Mouse (Mus musculus) neutrophil, adult 5-6 weeks (primary cell): ENCODE data around the gene Fam136a. TPM values are rescaled to one million over a fixed set of nuclear protein-coding genes. Genes with fewer than 3 reads are reported as not detected.
"Not testable (repeated sequence)": the region's sequence is repeated elsewhere in the genome, so short reads cannot be mapped to it uniquely, and the experiment has no call there.

Experiments
- ATAC-seq: fragments of 151-379, 151-347 bp; 2 replicates; pipeline ENCODE4 v1.8.0; 2017; ENCODE audit warnings: mild to moderate bottlenecking, moderate TSS enrichment; ENCODE audit not compliant: insufficient number of reproducible peaks, poor library complexity, low FRiP score, severe bottlenecking; ENCODE audit errors: extremely low read depth
- total RNA-seq: library from RNA; stranded (forward); fragments of 200-1000 nt; gene quantifications from 2 replicates; pipeline ENCODE4 v1.2.3, GENCODE M21; 2017

Fam136a gene
- total RNA-seq, 1 experiment from 2014 or later, result 23.0 TPM

DNA sequence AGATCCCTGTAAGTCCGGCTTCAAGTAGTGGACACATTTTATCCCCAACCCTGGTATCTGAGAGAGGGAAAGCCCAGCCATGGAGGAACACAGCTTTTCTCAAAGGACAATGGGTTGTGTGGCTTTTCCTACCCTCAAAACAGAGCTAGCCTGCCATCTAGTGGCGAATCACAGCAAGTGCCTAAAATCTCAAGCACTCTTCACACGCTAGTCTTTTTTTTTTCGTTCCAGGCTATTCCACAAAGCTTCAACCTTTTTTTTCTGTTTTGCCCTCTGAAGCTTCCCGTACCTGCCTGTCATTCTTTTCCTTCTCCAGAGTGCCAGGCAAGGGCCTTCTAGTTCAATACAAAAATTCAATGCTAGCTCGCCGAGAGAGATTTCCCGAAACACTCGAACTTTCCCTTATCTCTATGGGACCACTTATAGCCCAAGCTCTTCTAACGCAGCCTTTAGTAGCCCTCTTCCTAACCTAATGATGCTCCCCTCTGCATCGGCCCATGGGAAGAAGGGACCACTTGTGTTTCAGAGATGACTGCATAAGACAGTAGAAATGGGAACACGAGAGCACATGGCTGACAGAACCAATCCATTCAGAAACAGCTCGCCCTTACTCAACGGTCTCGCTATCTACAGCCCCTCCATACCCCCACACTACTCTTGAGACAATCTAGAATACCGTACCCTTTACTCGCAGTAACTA is 854 bp upstream of the Fam136a start:
- peak; percentile 49 for ATAC-seq

DNA sequence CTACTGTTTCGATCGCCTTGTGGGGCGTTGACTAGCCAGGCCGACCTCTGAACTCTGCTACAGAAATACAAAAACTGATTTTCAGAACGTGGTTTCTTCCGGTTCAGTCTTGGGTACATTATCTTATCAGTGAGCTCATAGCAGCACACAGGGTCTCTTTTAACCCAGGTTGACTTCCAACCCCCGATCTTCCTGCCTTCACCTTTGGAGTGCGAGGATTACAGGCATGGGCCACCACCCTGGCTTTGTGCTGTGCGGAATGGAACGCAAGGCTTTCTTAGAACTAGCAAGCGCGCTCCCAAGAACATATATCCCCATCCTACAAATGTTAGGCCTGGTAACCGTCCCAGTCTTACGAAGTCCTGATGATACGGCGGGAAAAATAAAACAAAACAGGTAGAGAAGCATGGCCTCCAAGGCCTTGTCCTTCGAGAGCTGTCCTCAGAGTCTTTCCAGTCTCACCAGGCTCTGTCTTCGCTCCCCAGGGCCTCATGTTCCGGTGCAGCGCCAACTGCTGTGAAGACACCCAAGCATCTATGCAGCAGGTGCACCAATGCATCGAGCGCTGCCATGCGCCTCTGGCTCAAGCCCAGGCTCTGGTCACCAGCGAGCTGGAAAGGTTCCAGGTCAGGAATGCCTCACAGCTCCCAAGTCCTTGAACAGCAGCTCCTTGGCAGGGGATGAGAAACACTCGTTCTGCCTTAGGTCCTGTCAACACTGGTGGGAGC is 843 bp downstream of the Fam136a start:
- no peak for ATAC-seq

DNA sequence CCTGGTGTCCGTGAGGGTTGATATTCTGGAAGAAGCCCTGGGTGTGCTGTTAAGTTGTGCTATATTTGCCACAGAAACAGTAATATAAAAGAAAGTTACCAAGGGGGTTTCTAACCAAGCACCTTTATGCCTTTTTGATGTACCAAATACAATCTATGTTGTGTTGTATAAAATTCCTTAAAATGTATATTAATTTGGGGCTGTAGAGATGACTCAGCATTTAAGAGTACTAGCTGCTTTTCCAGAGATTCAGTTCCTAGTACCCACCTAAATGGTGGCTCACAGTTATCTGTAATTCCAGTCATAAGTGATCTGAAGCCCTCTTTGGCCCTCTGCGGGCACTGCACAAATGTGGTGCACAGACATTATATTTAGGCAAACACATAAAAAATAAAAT is 1.4 kb downstream of the Fam136a start:
- ATAC-seq, result no peak

GRCm38 (mm10) chr6:86368479-86368878 is 3.0 kb downstream of the Fam136a start:
- ATAC-seq, result no peak

DNA sequence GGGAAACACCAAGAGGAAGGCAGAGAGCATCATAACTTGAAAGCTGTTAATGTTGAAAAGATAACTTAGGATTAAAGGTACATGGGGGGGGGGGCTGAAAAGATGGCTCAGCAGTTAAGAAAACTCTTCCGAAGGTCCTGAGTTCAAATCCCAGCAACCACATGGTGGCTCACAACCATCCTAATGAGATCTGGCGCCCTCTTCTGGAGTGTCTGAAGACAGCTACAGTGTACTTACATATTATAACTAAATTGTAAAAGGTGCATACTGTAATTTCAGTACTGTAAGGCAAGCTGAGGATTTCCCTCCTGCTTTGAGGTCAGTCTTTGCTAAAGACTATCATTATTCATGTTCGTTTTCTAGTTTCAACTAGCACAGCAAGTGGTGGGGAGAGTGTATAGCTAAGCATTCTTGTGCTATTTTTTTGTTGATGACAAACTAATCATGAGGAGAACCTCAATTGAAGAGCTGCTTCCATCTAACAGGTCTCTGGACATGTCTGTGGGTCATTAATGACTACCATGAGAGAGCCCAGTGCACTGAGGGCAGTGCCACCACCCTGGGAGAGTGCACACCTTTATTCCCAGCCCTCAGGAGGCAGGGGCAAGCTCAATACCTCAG is 4.8 kb downstream of the Fam136a start:
- no peak for ATAC-seq

GRCm38 (mm10) chr6:86370764-86371339 is 5.4 kb downstream of the Fam136a start, which contains the start of gene Snrpg:
Snrpg (plus strand) TSS chr6:86371304.
- no peak for ATAC-seq

- peak; percentile 97 for ATAC-seq
These were observed 6.0 kb downstream of the Fam136a start for GRCm38 (mm10) chr6:86371340-86371911.

GRCm38 (mm10) chr6:86371950-86372516 is 6.6 kb downstream of the Fam136a start:
- ATAC-seq, result no peak

- no peak for ATAC-seq
These were observed 8.1 kb downstream of the Fam136a start for GRCm38 (mm10) chr6:86373556-86373955.

DNA sequence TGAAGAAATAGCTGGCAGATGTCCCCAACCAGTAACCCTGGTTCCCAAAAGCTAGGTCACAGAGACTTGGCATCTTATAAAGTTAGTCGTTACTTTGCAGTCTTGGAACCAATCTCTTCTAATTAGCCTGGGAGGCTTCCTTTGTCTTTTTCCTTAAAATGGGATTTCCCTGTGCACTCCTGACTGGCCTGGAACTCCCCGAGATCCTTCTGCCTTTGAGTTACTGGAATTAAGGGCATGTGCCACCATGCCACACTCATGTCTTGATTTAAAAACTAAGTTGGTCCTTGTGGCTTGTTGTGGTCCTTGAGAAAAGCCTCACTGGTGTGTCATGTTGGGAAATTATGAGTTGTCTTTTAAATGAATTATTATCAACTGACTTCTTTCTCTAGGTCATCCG is 12.9 kb downstream of the Fam136a start:
- ATAC-seq, result no peak

GRCm38 (mm10) chr6:86380112-86380511 is 14.7 kb downstream of the Fam136a start:
- ATAC-seq, result not testable (repeated sequence)

DNA sequence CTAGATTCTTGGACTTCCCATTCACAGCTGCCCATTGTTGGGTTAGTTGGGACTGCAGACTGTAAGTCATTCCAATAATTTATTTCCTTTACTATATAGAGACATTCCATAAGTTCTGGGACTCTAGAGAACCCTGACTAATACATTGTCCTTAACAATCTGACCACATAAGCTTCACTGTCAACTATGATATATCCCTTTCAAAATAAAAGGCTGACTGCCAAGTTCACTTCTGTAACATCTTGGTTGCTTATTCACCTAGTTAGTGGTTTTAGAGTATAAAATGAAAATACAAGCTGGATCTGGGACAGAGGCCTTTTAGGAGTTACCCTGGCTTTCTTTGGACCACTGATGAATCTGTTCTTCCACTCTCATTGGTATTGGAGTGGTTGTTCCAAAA is 17.1 kb downstream of the Fam136a start:
- ATAC-seq, result no peak

GRCm38 (mm10) chr6:86383370-86383769 is 17.9 kb downstream of the Fam136a start:
- no peak for ATAC-seq

DNA sequence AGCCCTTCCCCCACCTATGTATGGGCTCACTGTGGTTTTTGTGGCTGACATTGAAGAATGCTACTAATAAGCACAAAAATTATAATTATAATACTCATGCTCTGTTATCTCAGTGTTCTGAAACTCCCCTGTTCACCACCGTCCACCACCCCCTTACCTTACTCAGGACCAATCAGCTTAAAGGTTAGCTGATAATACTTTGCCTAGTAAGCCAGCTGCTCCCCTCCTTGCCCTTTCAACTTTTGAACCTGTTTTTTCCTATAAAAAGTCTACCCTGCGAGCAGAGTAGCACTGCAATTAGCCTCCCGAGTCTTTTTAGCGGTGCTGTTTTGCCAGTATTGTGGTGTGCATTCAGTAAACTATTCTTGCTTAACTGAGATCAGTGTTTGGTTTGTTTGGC is 19.2 kb downstream of the Fam136a start:
- ATAC-seq, result no peak

DNA sequence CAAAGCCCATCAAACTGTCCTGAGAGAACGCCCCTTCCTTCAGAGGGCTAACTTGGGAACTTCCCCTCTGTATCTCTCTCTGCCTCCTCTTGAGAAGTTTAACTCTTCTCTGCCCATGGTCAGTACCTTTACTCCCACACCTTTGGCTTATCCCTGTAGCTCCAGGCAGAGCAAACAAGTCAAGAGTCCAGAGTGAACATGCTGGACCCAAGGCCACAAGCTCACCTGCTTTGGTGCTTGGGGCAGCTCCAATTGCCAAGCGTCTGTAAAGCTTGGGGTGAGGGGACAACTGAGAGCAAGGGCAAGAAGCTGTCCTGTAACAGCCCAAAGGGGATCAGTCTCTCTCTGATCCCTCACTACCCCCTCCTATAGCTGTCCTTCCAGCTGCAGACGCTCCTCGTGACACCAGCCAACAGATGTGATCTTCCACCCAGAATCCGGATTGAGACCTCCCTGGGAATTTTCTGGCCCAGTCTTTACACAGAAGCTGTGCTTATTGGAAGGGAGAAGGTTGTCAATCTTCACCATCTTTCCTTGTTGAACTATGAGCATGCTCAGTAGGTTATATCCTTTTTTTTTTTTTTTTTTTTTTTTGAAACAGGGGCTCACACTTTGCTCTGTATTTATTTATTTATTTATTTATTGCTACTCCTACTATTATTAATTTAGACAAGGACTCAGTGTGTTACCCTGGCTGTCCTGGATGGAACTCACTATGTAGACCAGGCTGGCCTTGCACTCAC is 20.1 kb downstream of the Fam136a start:
- ATAC-seq, result no peak

DNA sequence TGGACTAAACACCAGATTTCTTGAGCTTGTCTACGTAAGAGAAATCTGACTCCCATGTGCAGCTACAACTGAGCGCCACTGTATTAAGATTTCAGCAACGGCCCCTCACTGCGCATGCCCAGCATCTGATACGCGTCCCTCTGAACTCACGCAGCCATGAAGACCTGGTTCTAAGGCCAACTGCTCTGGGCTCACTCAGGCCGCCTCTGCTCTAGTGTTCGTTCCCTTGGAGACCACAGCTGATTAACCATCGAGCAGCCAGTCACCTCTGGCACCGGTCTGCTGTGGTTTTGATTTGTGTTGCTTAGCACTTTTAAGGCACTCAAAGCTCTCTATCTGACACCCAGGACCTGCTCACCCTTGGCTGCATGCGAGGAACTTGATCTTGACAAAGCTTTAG is 21.9 kb downstream of the Fam136a start:
- ATAC-seq, result no peak

GRCm38 (mm10) chr6:86388461-86388860 is 23.0 kb downstream of the Fam136a start:
- ATAC-seq, result no peak

DNA sequence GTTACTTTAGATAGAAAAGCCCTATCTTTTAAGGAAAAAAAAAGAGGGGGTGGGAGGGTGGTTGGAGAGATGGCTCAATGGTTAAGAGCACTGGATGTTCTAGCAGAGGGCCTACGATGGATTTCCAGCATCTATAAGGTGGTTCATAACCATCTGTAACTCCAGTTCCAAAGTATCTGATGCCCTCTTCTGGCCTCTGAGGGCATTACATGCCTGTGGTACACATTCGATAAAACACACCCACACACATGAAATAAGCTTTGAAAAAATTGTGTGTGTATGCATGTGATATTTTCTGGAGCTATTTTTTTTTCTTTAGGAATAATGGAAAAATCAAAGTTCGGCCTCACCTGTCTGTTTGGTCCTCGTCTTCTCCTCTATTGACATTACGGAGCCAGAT is 25.9 kb downstream of the Fam136a start:
- no peak for ATAC-seq
